Mouse (Mus musculus) cortical plate, adult 2 months (tissue): ENCODE data around the gene Nemp1.

Experiments used
- CTCF ChIP-seq: fragments of 200-500 bp; IDR thresholded peaks from 2 replicates; pipeline ENCODE4 v1.5.1; 2011; ENCODE audit warnings: mild to moderate bottlenecking, control low read depth, low read length; ENCODE audit not compliant: insufficient read depth; ENCODE audit errors: extremely low read depth
- POLR2A ChIP-seq: fragments of 200-500 bp; IDR thresholded peaks from 2 replicates; pipeline ENCODE4 v1.6.1; 2011; ENCODE audit warnings: mild to moderate bottlenecking, low read length, control low read depth; ENCODE audit not compliant: insufficient read depth; ENCODE audit errors: extremely low read depth

DNA sequence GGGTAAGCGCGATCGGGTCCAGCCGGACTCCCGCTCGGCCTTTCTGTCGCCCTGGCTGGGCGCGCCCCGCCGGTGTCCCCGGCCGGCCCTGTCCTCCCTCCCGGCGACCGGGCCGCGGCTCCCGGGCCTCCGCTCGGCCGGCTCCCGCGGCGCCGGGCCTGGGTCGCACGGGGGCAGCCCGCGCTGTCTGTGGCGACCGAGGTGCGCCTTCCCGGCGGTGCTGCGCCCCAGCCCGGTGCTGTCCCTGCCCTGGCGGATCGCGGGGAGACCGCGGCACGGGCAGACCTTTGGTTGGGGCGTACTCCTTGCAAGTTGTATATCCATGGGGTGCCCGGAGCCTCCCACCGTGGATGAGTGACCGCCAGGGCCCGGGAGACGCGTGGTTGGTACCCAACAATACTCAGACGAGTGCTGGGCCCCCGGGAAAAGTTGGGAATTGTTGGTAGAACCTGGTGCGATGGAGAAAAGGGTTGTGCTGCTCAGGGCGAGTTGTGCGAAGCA lies 73.0 kb downstream of the Nemp1 start:
- TF ChIP-seq CTCF (no peak), POLR2A (no peak)
